Mouse (Mus musculus): ENCODE results near the gene Rchy1. TPM values are rescaled to one million over a fixed set of nuclear protein-coding genes. Genes with fewer than 3 reads are reported as not detected.

The Rchy1 gene
- polyA plus RNA-seq, 1 experiment from 2014 or later: 65.7 TPM

GRCm38 (mm10) chr5:91983490-91983889, 20.6 kb upstream of the Rchy1 start:
- ATAC-seq (ENCODE audit: low FRiP score, low TSS enrichment): no peak
- 71% methylated on average over 2 of the region's 2 CpGs for WGBS
- TF ChIP-seq CTCF (IDR thresholded peaks at IDR 0.05; ENCODE audit: low read depth): no peak

GRCm38 (mm10) chr5:91981176-91981840, 18.4 kb upstream of the Rchy1 start:
- Histone ChIP-seq H3K9ac (ENCODE audit: low read length) (no peak overlapping the region), H3K4me1 (replicated peaks; ENCODE audit: control insufficient read depth, insufficient read depth) (no peaks in the 10 kb centered on the region), H3K4me2 (replicated peaks; ENCODE audit: low read depth) (no peak overlapping the region), H3K27ac (replicated peaks) (no peak overlapping the region), H3K9me3 (ENCODE audit: control insufficient read depth, low read length) (no peaks in the 10 kb centered on the region), H3K36me3 (ENCODE audit: control insufficient read depth, insufficient read depth, low read length) (no peaks in the 10 kb centered on the region), H3K4me3 (ENCODE audit: low read depth, low read length) (no peak overlapping the region), H3K27me3 (ENCODE audit: control insufficient read depth, insufficient read depth, low read length) (no peaks in the 10 kb centered on the region)
- TF ChIP-seq EP300 (optimal IDR thresholded peaks at IDR 0.05): no peak
- TF ChIP-seq CTCF (IDR thresholded peaks at IDR 0.05; ENCODE audit: low read depth): no peak
- no peak for DNase-seq (ENCODE audit: low spot score)
- no peak for ATAC-seq (ENCODE audit: low FRiP score, low TSS enrichment)
- 92% methylated on average over 11 of the region's 11 CpGs for WGBS

More at GRCm38 (mm10) chr5:91983490-91983889, 20.6 kb upstream of the Rchy1 start:
- no peak for DNase-seq (ENCODE audit: low spot score)
- H3K4me2 ChIP-seq (replicated peaks; ENCODE audit: low read depth): no peak overlapping the region
- H3K27me3 ChIP-seq (ENCODE audit: control insufficient read depth, insufficient read depth, low read length): no peaks in the 10 kb centered on the region
- no peak overlapping the region for H3K4me3 ChIP-seq (ENCODE audit: low read depth, low read length)
- no peak overlapping the region for H3K9ac ChIP-seq (ENCODE audit: low read length)
- H3K9me3 ChIP-seq (ENCODE audit: control insufficient read depth, low read length): no peaks in the 10 kb centered on the region
- no peaks in the 10 kb centered on the region for H3K4me1 ChIP-seq (replicated peaks; ENCODE audit: control insufficient read depth, insufficient read depth)
- H3K36me3 ChIP-seq (ENCODE audit: control insufficient read depth, insufficient read depth, low read length): no peaks in the 10 kb centered on the region
- no peak overlapping the region for H3K27ac ChIP-seq (replicated peaks)

- TF ChIP-seq EP300 (optimal IDR thresholded peaks at IDR 0.05) (no peak), CTCF (IDR thresholded peaks at IDR 0.05; ENCODE audit: low read depth) (no peak)
- H3K4me2 ChIP-seq (replicated peaks; ENCODE audit: low read depth): no peak overlapping the region
- no peaks in the 10 kb centered on the region for H3K36me3 ChIP-seq (ENCODE audit: control insufficient read depth, insufficient read depth, low read length)
- no peaks in the 10 kb centered on the region for H3K4me1 ChIP-seq (replicated peaks; ENCODE audit: control insufficient read depth, insufficient read depth)
- H3K9ac ChIP-seq (ENCODE audit: low read length): no peak overlapping the region
- H3K4me3 ChIP-seq (ENCODE audit: low read depth, low read length): no peak overlapping the region
- H3K27me3 ChIP-seq (ENCODE audit: control insufficient read depth, insufficient read depth, low read length): no peaks in the 10 kb centered on the region
- no peak for DNase-seq (ENCODE audit: low spot score)
- WGBS: 86% methylated on average over 2 of the region's 2 CpGs
- no peaks in the 10 kb centered on the region for H3K9me3 ChIP-seq (ENCODE audit: control insufficient read depth, low read length)
- no peak overlapping the region for H3K27ac ChIP-seq (replicated peaks)
- ATAC-seq (ENCODE audit: low FRiP score, low TSS enrichment): no peak
These were observed 14.5 kb upstream of the Rchy1 start for GRCm38 (mm10) chr5:91977397-91977770.

GRCm38 (mm10) chr5:91976566-91977396, 13.9 kb upstream of the Rchy1 start:
- WGBS: 70% methylated on average over 10 of the region's 10 CpGs
- Histone ChIP-seq H3K4me2 (replicated peaks; ENCODE audit: low read depth) (no peak overlapping the region), H3K36me3 (ENCODE audit: control insufficient read depth, insufficient read depth, low read length) (no peaks in the 10 kb centered on the region), H3K4me3 (ENCODE audit: low read depth, low read length) (no peak overlapping the region), H3K9ac (ENCODE audit: low read length) (no peak overlapping the region), H3K27me3 (ENCODE audit: control insufficient read depth, insufficient read depth, low read length) (no peaks in the 10 kb centered on the region), H3K27ac (replicated peaks) (no peak overlapping the region), H3K9me3 (ENCODE audit: control insufficient read depth, low read length) (no peaks in the 10 kb centered on the region), H3K4me1 (replicated peaks; ENCODE audit: control insufficient read depth, insufficient read depth) (no peaks in the 10 kb centered on the region)
- no peak for DNase-seq (ENCODE audit: low spot score)
- ATAC-seq (ENCODE audit: low FRiP score, low TSS enrichment): no peak
- TF ChIP-seq EP300 (optimal IDR thresholded peaks at IDR 0.05): no peak

GRCm38 (mm10) chr5:91975758-91976157, 12.9 kb upstream of the Rchy1 start:
- 91% methylated on average over 9 of the region's 9 CpGs for WGBS
- Histone ChIP-seq H3K4me3 (ENCODE audit: low read depth, low read length) (no peak overlapping the region), H3K4me2 (replicated peaks; ENCODE audit: low read depth) (no peak overlapping the region), H3K9me3 (ENCODE audit: control insufficient read depth, low read length) (no peaks in the 10 kb centered on the region), H3K4me1 (replicated peaks; ENCODE audit: control insufficient read depth, insufficient read depth) (no peaks in the 10 kb centered on the region), H3K27me3 (ENCODE audit: control insufficient read depth, insufficient read depth, low read length) (no peaks in the 10 kb centered on the region), H3K9ac (ENCODE audit: low read length) (no peak overlapping the region), H3K36me3 (ENCODE audit: control insufficient read depth, insufficient read depth, low read length) (no peaks in the 10 kb centered on the region), H3K27ac (replicated peaks) (no peak overlapping the region)
- no peak for TF ChIP-seq CTCF (IDR thresholded peaks at IDR 0.05; ENCODE audit: low read depth)
- no peak for TF ChIP-seq EP300 (optimal IDR thresholded peaks at IDR 0.05)
- ATAC-seq (ENCODE audit: low FRiP score, low TSS enrichment) (no peak), DNase-seq (ENCODE audit: low spot score) (no peak)

- 84% methylated on average over 7 of the region's 7 CpGs for WGBS
- H3K4me2 ChIP-seq (replicated peaks; ENCODE audit: low read depth): no peak overlapping the region
- ATAC-seq (ENCODE audit: low FRiP score, low TSS enrichment): no peak
These were observed 11.1 kb upstream of the Rchy1 start for GRCm38 (mm10) chr5:91974002-91974401.

More at GRCm38 (mm10) chr5:91974002-91974401, 11.1 kb upstream of the Rchy1 start:
- Histone ChIP-seq H3K9ac (ENCODE audit: low read length) (no peak overlapping the region), H3K27me3 (ENCODE audit: control insufficient read depth, insufficient read depth, low read length) (no peaks in the 10 kb centered on the region), H3K36me3 (ENCODE audit: control insufficient read depth, insufficient read depth, low read length) (no peaks in the 10 kb centered on the region), H3K27ac (replicated peaks) (no peak overlapping the region), H3K9me3 (ENCODE audit: control insufficient read depth, low read length) (no peaks in the 10 kb centered on the region), H3K4me1 (replicated peaks; ENCODE audit: control insufficient read depth, insufficient read depth) (no peaks in the 10 kb centered on the region), H3K4me3 (ENCODE audit: low read depth, low read length) (no peak overlapping the region)
- DNase-seq (ENCODE audit: low spot score): no peak
- no peak for TF ChIP-seq CTCF (IDR thresholded peaks at IDR 0.05; ENCODE audit: low read depth)
- no peak for TF ChIP-seq EP300 (optimal IDR thresholded peaks at IDR 0.05)

Measured in stomach, postnatal 0 days (tissue).